Mouse (Mus musculus) thymus, postnatal 4 days (tissue): Measurements from ENCODE around the gene Celf2.

Source experiments
- DNase-seq: peaks from one replicate; pipeline ENCODE4 v3.0.0; 2021

The Celf2 gene

DNA sequence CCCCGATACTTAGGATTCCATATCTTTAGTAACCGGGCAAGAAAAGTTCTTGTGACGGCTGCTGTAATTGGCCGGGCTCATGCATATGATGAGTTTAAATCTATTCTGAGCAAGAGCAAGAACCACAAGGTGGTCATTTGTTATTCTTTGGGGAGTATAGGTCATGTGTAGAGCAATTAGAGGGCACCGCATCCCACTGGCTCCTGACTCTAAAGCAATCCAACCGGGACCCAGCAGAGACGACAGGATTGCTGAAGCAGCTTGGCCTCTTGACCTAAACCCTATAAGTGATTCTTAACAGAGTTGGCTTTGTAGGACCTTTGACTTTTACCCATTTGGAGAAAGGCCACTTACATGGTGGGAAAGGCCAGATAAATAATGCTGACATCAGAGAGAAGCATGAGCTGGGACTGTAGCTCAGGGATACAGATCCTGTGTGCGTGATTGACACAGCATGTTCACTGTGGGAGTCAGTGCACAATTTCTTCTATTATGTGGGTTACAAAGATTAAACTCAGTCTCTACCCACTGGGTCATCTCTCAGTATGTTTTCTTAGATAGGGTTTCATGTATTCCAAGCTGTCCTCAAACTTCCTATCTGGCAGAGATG lies 338.2 kb downstream of the Celf2 start:
- DNase-seq = no peak

DNA sequence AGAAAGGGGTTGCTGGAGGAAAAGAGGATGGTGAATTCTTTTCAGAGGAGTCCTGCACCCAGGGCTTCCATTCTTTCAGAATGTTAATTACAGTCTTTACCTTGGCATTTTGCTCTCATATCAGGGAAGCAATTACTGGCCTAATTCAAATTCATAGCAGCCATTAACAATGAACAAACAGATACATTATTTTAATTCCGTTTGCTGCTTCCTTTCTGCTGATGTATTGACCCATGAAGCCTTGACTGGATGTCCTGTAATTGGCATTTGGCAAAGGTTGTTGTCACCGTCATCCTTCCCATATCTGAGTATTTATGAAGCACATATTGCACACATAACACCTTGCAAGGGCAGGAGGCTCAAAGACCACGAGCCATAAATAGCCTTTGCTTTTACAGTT lies 343.6 kb downstream of the Celf2 start:
- no peak for DNase-seq

DNA sequence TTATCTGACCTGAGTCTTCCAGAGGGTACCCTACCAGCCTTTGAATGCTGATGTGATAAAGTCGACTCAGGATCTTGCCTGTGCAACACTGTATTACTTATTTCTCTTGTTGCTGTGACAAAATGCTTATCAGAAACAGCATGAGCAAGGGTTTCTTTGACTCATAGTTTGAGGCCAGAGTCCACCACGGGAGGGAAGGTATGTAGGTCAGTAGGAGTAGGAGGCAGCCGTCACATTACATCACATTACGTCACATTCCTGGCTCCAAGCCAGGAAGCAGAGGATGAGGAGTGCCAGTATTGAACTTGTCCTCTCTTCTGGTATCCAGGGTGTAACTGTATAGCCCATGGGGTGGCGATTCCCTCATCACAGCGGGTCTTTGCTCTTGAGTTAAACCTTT lies 349.3 kb downstream of the Celf2 start:
- no peak for DNase-seq

DNA sequence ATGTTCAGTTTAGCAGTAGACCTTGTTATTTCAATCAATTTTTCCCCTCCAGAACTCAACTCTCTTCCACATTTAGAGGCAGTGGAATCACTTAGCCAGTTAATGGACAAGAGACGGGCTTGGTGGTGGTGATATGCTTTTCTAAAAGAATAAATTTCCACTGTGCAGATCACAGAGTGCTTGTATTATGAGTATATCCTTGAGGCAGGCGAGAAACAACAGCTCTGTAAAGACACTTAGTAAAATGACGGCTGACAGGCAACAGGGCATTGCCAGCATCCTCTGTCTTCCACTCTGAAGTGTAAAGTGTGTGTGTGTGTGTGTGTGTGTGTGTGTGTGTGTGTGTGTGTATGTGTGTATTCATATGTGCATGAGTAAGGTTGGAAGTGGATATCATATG lies 362.1 kb downstream of the Celf2 start:
- DNase-seq = no peak

DNA sequence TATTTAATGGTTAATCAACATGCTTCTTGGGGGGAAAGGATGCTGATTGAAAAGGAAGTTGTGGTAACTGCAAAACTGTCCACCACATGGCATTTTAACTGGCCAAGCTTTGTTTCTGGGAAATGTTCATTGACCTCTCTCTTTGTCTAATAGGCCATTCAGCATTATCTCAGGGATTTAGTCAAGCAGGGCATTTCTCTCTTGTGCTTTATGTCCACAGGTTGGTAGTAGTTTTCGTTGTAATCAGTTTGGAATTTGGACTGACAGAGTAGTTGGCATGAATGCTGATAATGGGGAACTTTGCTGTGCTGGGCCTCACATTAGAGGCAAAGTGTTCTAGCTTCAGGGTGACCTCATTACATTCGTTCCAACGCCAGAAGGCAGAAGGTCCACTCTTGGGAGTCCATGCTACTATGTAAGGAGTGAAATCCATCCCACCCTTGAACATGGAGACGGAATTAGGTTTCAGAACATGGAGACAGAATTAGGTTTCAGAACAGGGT lies 363.8 kb downstream of the Celf2 start:
- no peak for DNase-seq

DNA sequence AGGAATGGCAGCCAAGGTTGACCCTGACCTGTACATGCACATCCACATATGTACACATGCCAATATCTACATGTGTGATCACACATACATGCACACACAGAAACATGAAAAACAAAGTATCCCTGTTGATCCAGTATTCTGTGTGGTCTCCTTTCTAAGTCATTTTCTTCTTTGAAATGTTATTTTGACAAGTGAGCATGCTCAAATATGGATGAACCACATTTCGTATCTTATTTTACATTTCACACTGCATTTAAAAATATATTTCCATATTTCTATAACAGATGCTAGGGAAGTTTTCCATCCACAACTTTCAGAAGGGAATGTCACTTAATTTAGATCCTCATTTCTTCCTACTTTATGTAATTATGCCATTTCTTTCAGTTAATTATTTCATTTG lies 364.5 kb downstream of the Celf2 start:
- DNase-seq = no peak

DNA sequence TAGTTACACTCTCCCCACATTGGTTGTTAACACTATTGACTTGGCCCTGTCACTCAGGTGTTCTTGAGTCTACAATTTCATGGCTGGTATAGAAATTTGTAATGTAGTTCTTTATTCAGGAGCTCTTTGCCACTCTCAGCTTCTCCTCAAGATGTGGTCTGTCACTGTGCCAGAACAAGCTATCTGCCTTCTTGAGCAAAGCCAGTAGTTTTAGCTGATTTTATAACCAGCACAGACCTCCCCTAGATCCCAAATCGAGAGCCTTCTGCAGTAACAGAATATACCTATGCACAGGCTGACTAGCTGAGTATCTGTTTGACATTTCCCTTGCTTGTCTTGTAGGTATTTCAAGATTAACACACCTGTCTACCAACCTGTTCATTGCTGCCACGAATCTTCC lies 386.0 kb downstream of the Celf2 start:
- DNase-seq = no peak

DNA sequence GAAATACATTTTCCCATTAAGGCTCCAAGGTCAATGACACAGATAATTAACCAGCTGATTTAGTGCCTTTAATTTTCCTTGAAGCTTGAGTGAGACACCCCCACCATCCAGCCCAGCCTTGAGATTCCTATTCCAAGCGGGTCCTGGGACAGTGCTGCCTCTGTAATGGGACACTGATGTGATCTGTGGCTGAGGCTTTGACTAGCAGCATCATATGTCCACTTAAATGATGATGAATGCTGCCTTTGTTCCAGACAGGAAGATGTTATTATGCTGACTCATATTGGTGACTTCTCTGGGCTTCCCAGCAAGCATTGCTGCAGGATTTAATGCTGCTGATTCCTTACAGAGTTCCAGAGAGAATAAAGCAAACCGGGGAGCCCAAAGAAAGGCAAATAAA lies 393.6 kb downstream of the Celf2 start:
- no peak for DNase-seq

DNA sequence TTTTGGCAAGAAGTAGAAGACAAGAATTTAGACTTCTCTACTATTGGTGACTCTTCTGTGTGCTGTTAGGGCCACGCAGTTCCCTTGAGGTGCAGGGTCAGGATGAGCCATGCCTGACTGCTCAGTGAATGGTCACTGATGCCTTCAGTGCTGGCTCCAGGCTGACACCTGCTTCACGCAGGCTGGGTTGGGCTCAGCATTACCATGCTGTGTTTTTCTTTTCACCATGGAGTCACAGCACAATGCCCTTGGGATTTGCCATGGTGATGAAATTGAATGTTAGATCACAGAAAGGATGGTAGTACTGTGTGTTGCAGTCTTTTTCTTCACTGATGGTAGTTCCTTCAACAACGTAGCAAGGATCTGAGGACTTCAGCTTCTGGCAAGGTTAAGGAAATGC lies 394.2 kb downstream of the Celf2 start:
- DNase-seq = no peak

DNA sequence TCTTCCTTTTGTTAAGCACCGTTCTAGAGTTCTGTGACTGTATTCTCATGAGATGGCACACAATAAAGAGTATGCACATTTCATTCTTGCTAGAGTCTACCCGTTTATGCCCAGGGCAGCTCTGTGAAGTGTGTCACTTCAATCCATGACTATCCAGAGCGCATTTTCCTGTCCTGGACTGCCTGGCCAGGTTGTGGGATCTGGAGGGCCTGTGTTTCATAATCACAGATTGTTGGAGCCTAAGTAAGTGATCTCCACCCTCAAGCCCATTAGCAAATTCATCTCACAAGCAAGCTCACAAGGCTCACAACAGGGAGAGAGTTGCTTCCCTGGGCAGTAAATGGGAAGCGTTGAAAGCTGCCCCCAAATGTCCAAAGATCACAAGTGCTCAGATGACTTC lies 395.6 kb downstream of the Celf2 start:
- DNase-seq = no peak

DNA sequence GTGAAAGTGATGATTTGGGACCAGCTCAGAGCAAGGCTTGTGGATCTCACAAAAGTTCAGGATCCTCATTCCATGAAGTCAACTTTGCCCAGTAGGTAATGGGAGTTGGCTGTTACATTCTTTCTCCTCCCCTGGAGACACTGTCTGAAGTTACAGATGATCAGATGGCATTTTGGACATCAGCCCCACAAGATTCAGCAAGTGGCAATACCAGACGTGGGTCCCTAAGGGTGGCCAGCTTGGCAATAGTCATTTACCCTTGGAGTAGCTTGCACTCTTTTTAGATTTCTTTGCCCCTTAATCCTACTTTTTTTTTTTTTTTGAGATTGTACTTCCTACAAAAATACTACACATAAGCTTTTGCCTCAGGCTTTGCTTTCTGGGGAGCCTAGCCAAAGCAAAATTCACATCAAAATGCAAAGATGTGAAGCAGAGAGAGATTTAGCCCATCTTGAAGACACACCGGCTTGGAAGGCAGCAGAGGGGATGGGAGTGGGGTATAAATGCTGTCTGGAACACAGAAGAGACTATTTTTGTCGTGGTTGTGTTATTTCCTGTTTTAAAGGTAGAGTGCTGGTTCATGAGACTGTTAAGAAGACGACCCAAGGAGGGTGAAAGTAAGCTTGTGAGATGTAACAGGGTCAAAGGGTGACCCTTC lies 397.1 kb downstream of the Celf2 start:
- no peak for DNase-seq

DNA sequence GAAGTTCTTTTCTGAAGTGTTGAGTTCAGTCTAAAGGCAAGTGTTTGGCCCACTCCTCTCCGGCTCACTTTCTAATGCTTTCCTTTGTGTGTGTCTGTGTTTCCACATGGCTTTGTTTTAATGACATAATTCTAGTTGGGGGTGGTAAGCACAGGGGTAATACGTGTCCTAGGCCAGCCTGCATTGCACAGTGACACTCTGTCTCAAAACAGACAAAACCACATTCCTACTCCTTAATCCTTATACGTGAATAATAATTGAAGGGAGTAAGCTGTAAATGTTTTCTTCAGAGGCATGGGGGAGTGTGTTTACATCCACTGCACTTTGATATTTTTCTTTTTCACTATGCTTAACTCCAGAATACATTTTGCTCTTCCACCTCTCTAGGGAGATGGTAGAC lies 415.9 kb downstream of the Celf2 start:
- DNase-seq = no peak

DNA sequence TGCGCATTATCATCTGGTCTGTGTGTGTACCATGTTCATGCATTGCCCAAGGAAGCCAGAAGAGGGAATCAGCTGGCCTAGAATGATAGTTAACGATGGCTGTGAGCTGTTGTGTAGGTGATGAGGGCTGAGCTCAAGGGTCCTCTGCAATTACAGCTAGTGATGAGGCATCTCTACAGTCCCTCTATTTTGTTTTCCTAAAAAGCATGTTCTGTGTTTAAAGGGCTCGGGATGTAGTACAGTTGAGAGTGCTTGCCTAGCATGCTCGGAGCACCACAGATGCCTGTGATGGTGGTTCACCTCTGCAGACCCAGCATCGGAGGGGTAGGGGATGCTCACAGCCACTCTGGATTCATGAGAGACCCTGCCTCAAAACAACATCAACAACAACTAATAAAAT lies 416.7 kb downstream of the Celf2 start:
- no peak for DNase-seq

DNA sequence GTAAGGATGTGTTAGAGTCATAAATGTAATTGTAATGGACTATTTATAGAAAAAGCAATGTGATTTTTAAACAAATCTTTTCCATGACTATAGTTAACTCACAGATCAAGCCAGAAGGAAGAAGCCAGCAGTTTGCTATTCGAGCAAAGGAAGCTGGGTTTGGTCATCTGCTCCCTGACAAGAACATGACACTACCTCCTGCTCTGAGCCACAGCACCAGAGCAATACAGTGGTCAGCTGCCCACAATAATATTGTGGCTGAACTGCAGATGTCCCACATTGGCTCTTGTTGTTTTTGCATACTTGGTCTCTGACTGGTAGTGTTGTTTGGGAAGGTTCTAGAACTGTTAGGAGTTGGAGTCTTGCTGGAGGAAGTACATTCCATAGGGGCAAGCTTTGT lies 418.9 kb downstream of the Celf2 start:
- DNase-seq = no peak

DNA sequence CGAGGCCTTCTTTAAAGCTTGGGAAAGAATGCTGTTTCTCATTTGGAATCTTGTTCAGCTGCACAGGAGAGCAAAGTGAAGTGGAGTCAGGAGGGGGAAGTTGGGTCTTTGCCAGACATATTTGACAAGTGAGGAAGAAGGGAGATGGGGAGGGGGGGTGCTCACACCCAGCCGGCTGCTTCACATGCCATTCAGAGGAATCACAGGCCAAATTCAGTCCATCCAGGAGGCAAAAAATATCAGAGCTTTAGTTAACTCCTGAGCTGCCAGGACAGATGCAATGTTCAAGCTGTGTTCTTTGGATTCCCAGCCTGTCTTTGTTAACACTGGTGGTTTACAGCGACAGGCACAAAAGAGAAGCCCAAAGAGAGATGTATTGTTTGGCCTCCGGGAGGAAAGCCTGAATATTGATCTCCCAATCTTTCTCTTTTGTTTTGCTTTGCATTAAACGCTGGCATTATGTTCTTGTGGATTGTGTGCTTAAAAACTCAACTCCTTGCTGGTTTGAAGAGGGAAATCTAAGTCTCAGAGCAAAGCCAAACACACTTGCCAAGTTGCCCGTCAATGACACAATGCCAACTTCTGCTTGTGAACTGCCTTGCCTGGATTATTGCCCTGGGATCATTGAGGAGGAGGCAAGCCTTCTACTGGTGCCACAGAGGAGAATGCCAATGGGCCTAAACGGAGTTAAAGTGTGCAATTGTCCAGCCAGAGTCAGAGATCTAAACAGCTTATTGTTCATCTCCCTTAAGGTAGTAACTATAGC lies 420.1 kb downstream of the Celf2 start:
- DNase-seq = no peak

DNA sequence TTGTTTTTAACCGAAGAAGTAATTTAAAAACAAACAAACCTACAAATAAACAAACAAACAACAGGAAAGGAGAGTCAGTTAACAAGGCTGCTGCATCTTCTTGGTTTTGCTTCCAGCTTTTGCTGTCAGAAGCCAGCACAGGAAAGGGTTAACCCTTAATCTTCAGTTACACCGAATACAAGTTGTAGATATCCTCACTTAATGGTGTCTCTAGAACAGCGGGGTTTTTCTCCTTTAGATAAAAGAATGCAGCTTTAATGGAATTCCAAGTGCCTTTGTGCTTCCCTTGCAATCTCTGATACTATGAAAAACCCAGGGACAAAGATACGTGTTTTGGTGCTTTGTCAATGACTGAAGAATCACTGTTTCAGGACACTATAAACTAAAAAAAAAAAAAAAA lies 420.8 kb downstream of the Celf2 start:
- DNase-seq = no peak

DNA sequence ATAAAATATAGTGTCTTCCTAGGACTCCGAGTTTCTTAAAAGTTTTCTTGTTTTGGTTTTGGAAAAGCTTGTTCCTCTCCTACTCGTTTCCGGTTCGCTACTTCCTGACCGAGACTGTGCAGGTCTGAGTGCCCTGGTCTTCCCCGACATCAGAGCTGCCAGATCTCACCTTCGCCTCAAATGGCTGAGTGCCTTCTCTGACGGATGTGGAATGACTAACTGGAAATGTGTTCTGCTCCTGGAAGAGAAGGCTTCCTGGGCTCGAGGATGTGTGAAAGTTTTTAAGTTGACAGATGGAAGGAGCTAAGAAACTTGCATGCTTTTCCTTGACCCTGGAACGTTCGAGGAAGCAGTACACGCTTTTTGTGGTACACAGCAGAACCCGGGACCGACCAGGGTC lies 421.9 kb downstream of the Celf2 start:
- DNase-seq = no peak

DNA sequence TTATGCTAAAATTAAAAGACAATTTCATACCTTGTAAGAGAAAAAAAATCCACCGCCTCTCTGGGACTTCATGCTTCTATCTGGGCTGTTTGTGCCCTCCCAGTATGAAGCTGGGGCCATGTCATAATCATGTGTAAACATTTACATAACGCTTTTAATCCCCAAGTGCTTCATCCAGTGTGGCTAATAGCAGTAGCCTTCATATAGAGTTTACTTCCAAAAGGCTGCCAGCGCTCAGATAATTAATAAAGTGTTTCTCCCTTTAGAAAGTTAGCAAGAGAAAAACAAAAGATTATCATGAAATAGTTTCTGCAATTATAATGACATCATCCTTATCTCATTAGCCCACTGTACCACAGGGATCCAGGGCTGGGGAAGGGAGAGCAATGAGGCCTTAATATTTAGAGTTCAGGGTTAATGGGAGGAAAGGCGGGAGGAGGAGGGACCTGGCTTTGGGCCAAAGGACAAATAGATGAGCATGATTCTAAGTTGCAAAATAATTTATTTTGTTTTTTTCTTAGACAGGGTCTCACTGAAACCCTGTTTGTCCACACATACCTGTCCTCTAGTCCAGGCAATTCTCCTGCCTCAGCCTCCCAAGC lies 425.8 kb downstream of the Celf2 start:
- DNase-seq = no peak

DNA sequence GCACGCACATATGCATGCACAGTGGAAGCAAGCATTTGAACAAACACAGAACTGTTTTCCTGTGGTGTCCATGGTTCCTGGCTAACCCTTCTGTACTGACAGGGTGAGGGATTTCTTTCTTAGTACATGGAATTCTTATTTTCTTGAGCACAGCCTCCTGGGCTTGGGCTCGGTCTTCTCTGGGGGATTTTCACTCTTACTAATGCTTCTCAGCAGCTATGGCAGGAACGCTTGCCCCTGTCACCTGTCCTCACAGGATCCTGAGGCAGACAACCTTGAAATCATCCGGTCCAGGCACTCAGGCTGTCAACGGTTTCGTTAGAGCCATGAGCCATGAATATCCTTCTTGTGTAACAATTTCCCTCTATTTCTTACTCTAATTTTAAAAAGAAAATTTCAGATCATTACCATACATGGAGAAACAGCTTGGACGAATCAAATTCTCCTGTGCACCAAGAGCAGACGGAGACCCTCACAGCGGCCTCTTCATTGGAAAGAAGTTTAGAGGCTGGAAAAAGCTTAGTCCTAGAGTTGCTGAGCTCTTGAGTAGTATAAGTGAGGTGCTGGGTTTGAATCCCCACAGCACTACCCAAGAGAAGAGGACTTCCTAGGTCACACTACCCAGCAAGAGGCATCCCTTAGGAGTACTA lies 426.9 kb downstream of the Celf2 start:
- no peak for DNase-seq

DNA sequence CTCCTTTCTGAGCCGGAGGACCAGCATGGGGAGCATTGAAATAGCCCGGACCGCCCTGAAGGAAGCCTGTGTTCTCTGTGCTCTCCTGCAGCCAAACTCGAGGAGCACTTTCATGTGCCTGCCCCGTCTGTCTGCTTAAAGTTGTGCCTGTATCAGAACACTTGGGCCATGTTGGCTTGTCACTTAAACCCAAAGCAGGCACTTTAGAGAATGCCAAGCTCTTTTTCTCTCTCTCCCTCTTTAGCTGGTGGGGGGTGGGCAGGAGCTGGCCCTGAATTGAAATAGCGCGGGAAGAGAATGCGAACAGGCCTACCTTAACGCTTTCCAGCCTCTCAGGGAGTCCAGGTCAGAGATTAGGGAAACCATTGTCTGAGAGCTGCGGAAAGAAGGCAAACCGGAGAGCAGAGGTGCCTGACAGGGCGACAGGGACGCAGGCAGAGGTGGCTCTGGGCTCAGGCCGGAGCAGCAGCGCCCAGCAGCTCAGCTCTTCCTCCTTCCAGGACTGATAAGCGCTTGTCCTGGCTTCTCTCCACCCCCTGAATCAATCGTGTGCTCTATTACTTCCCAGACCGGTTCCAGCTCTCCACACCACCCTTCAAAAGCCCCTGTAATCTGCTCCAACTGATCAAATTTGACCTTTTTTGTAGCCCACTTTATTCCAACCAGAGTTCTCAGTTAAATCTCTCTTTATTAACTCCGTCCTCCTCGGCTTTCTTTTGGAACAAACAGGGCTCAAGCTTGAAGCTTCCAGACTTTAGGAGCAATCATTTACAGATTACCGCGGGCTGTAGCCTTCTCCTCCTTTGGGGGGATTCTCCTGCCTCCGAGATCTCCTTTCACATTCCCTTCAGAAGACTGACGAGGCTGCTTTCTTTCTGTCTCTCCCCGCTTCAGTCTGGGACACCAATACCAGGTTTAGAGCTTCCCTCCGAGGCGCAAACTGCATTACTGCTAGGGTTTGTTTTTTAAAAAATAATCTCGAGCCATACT lies 428.3 kb downstream of the Celf2 start:
- no peak for DNase-seq

DNA sequence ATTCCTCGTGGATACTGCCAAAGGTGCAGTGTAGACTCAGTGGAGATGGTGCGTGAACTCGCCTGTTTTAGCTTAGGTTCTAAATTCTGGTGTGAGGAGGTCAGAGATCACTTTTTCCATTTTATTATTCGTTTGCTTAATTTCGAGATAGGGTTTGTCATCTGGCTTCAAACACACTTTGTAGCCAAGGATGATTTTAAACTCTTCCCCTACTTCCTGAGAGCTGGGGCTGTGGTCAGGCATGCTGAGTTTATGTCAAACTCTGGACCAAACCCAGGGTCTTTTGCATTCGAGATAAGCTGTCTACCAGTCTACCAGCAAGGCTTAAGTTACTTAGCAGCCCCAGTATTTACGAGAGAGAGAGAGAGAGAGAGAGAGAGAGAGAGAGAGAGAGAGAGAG lies 429.3 kb downstream of the Celf2 start:
- no peak for DNase-seq

DNA sequence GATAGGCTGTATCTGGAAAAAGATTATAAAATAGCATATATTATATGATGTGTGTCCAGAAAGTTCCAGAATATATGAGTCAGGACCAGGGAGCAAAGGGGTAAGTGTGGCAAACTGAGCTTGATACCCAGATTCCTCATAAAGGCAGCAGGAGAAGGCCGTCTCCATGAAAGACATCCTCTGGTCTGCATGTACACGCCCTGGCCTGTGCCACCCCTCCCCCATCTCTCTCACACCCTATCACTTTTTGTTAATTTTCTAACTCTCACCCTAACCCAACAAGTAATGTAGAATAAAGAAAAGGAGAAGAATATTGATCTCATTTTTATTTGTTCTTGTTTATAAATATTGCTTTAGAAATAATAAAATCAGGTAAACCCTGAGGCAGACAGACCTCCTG lies 430.0 kb downstream of the Celf2 start:
- DNase-seq = no peak
